Mouse (Mus musculus): ENCODE data around the gene Atp2a1.
A peak's percentile ranks its signal among the peaks of the same experiment; 100 is the strongest.
"Not testable (repeated sequence)": the region's sequence is repeated elsewhere in the genome, so short reads cannot be mapped to it uniquely, and the experiment has no call there.

The Atp2a1 gene

DNA sequence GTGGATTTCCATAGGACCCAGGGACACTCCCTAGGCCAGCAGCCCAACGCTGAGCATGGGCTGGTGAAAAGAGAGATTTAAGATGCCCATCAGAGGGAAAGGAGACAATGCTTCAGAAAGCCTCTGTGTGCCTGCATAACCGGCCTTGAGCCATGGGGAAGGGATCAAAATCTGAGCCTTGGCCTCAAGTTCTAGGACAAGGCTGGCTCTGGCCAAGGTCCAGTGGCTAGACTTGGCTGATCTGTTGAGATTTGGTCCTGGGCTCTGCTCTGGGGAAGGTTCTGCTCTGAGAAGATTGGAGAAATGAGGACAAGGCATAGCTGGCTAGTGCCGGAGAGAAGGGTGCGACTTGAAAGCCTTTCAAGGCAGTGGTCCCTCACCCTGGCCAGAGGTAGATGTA, 51.8 kb downstream of the Atp2a1 start:
- DNase-seq (ENCODE audit: low spot score in 2 of 2), result no peak

- DNase-seq (ENCODE audit: low spot score in 2 of 2), result no peak
Observed at GRCm38 (mm10) chr7:126408686-126409085, 54.2 kb downstream of the Atp2a1 start.

GRCm38 (mm10) chr7:126402518-126402917, 60.4 kb downstream of the Atp2a1 start:
- not testable (repeated sequence) for DNase-seq (ENCODE audit: low spot score in 2 of 2)

- peak; percentile 63 to 84 for DNase-seq (ENCODE audit: low spot score in 2 of 2)
Observed at GRCm38 (mm10) chr7:126399548-126399947, 63.4 kb downstream of the Atp2a1 start.

DNA sequence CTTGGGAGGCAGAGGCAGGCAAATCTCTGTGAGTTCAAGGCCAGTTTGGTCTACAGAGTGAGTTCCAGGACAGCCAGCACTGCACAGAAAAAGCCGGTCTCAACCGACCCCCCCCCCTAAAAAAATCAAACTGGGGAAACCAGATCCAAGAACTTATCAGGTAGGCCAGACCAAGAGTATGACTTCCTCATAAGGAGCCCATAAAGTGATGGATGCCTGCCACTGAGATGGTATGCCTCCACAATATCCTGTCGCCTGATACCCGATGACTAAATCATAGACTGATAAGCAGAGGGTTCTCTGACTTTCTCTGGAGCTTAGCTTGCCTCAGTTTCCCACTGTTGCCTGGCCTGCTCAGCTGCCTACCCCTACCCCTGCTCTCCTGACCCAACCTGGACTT, 65.1 kb downstream of the Atp2a1 start:
- no peak for DNase-seq (ENCODE audit: low spot score in 2 of 2)

DNA sequence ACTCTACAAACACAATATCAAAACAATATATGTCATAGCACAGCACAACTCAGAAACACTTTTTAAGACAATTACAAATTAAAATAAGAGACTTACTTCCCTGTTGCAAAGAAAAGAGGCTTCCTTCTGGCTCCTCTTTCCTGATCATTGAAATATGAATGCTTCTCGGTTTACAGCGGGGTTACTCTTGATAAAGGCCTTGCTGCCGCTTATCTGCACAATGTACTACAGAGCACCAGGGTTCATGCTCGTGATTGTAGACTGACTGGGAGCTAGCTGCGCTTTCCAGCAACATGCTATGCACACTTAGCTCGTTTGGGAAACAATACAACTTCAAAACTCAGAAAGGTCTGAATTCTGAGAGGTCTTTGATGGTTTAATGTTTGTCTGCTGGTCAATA, 65.7 kb downstream of the Atp2a1 start:
- no peak for DNase-seq (ENCODE audit: low spot score in 2 of 2)

DNA sequence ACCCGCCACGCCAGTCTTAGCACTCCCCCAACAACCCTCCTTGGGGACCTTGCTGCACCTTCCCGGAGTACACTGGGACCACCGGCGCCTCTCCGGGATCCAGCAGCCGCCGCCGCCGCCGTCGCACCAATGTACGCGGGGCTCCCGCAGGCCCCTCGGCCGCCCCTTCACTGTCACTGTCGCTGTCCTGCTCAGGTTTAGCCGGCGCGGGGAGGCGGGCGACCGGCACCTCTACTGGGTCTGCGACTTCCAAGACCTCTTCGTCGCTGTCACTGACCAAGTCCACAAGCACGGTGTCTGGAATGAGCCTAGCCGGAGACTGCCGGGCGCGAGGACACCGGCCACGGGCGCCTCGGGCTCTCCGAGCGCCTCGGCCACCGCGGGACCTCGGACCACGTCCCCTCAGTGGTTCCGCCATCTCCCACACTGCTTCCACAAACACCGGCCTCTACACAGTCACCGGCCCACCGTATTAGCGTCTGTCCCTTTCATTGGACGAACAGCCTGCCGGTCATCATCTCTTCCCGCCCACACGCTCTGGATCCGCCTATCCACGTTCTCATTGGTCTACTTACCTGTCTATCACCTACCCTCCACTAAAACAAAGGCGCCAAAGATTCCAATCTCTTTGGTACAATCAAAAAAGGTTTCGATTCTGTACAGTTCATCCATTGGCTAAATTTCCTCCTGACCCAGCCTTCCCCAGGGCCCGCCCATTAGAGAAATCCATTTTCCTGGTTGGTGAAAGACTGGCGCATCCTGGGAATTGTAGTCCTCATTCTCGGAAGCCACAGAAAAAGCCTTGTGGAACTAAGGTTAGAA, 66.4 kb downstream of the Atp2a1 start, which contains the start of gene Nfatc2ip:
Gene Nfatc2ip (minus strand): TSS at position 440 of the 822 bp plus-strand sequence.
- peak; percentile 90 for DNase-seq (ENCODE audit: low spot score in 2 of 2)
